In genomic region chr1:184726576-184727300, GRCm38 (mm10) we compare ENCODE assay signal across 9 mouse cellular contexts. TPM values are rescaled to one million over a fixed set of nuclear protein-coding genes. Genes with fewer than 3 reads are reported as not detected.
A peak's percentile ranks its signal among the peaks of the same experiment; 100 is the strongest.
DNase-seq lines count a peak whose midpoint lies in the region; ATAC-seq lines count a peak whose summit lies in the region.
"Had no signal": no experiment of that assay in that cellular context is flagged by ENCODE, and none has a peak within 500 bp of the region (broad histone marks: within the 10 kb centered on the region; RNA-seq: fewer than 3 reads in every experiment).

No protein-coding gene starts in this region.

- H3K4me3 ChIP-seq in kidney, embryonic 14.5 days (ENCODE audit: low read length): peak overlapping the region; percentile 33; the same call in 1 of the 2 replicates
- peak overlapping the region; percentile 36; the same call in 1 of the 2 replicates for H3K4me3 ChIP-seq in embryonic facial prominence, embryonic 12.5 days
- no peak overlapping the region for H3K4me3 ChIP-seq in hindbrain, embryonic 16.5 days (ENCODE audit: low read length)

- no peak for ATAC-seq in kidney, embryonic 14.5 days (ENCODE audit: low FRiP score, low TSS enrichment)
- ATAC-seq in embryonic facial prominence, embryonic 12.5 days (ENCODE audit: insufficient number of reproducible peaks, insufficient read depth, low FRiP score, low TSS enrichment): no peak
- ATAC-seq in hindbrain, embryonic 16.5 days: no peak
- no peak for ATAC-seq in monocyte, adult 5-6 weeks (replicated peaks; ENCODE audit: insufficient number of reproducible peaks, low FRiP score, low TSS enrichment, poor library complexity, severe bottlenecking)

- H3K4me2 ChIP-seq in kidney, embryonic 14.5 days (replicated peaks; ENCODE audit: low read depth, low read length): peak overlapping the region; percentile 46; the same call in 1 of the 2 replicates
- H3K4me2 ChIP-seq in embryonic facial prominence, embryonic 12.5 days (replicated peaks): peak overlapping the region; percentile 66
- peak overlapping the region; percentile 76 for H3K4me2 ChIP-seq in hindbrain, embryonic 16.5 days (ENCODE audit: low read length)

- H3K27me3 ChIP-seq in kidney, embryonic 14.5 days (ENCODE audit: control insufficient read depth, insufficient read depth, low read length): peaks cover 91% of the 10 kb centered on the region
- H3K27me3 ChIP-seq in embryonic facial prominence, embryonic 12.5 days: peaks cover 89% of the 10 kb centered on the region
- H3K27me3 ChIP-seq in hindbrain, embryonic 16.5 days (replicated peaks; ENCODE audit: control insufficient read depth, insufficient read depth, low read length): peaks cover 62% of the 10 kb centered on the region

- no peaks in the 10 kb centered on the region for H3K36me3 ChIP-seq in kidney, embryonic 14.5 days (ENCODE audit: control insufficient read depth, insufficient read depth, low read length)
- H3K36me3 ChIP-seq in embryonic facial prominence, embryonic 12.5 days: no peaks in the 10 kb centered on the region
- H3K36me3 ChIP-seq in hindbrain, embryonic 16.5 days (ENCODE audit: control insufficient read depth, insufficient read depth, low read length): no peaks in the 10 kb centered on the region

- H3K9me3 ChIP-seq in kidney, embryonic 14.5 days (ENCODE audit: control insufficient read depth, low read length): no peaks in the 10 kb centered on the region
- H3K9me3 ChIP-seq in embryonic facial prominence, embryonic 12.5 days: no peaks in the 10 kb centered on the region
- H3K9me3 ChIP-seq in hindbrain, embryonic 16.5 days (ENCODE audit: control insufficient read depth, low read length): no peaks in the 10 kb centered on the region
- H3K9me3 ChIP-seq: G1E had no signal

- peaks cover 13% of the 10 kb centered on the region; the same call in 1 of the 2 replicates for H3K4me1 ChIP-seq in kidney, embryonic 14.5 days (ENCODE audit: control insufficient read depth, insufficient read depth, low read length)
- peaks cover 10% of the 10 kb centered on the region; the same call in 1 of the 2 replicates for H3K4me1 ChIP-seq in embryonic facial prominence, embryonic 12.5 days
- H3K4me1 ChIP-seq in hindbrain, embryonic 16.5 days (ENCODE audit: control insufficient read depth, insufficient read depth, low read depth, low read length): peaks cover 12% of the 10 kb centered on the region

- no peak for DNase-seq in kidney, postnatal 25 days
- DNase-seq in neural tube, embryonic 10.5 days (ENCODE audit: extremely low spot score, low spot score): peak; percentile 60
- DNase-seq in left cerebral cortex, postnatal 10 days (ENCODE audit: extremely low spot score in 1 of 2, low spot score in 2 of 2): no peak
- DNase-seq in thymus, postnatal 25 days: no peak

- 10% methylated on average over 16 of the region's 16 CpGs for WGBS in kidney, embryonic 14.5 days
- WGBS in embryonic facial prominence, embryonic 12.5 days: 4% methylated on average over 16 of the region's 16 CpGs
- 11% methylated on average over 16 of the region's 16 CpGs for WGBS in hindbrain, embryonic 16.5 days

- no peak overlapping the region for H3K27ac ChIP-seq in kidney, embryonic 14.5 days (ENCODE audit: low read depth, low read length)
- H3K27ac ChIP-seq in embryonic facial prominence, embryonic 12.5 days: no peak overlapping the region
- H3K27ac ChIP-seq in hindbrain, embryonic 16.5 days (ENCODE audit: low read depth, low read length): no peak overlapping the region

- 0 out of 2 replicates have a peak overlapping the region, but pooled peaks have one; percentile 5 for H3K9ac ChIP-seq in kidney, embryonic 14.5 days (ENCODE audit: low read depth, low read length)
- no peak overlapping the region for H3K9ac ChIP-seq in embryonic facial prominence, embryonic 12.5 days
- no peak overlapping the region for H3K9ac ChIP-seq in hindbrain, embryonic 16.5 days (ENCODE audit: low read depth, low read length)

- intact Hi-C loops in left cerebral cortex, postnatal 10 days (cut with DNase I): no loop called here

RNA-seq across cellular contexts. Expression of gene Hlx, which starts 5.7 kb away (rescaled TPM):
- 6.9 and 8.0 TPM in 2 replicates for polyA plus RNA-seq in kidney, embryonic 14.5 days (2014; fragmentation: Nextera tagmentation; extraction: Ambion mirVana)
- 8.4 and 9.7 TPM in 2 replicates for polyA plus RNA-seq in embryonic facial prominence, embryonic 12.5 days (2016; fragmentation: Nextera tagmentation; extraction: Ambion mirVana)
- polyA plus RNA-seq in hindbrain, embryonic 16.5 days (2015; fragmentation: Nextera tagmentation; extraction: Ambion mirVana): 2.3 and 2.4 TPM in 2 replicates
- total RNA-seq in monocyte, adult 5-6 weeks (2017): 5.3 to 9.2 TPM (median 5.4 TPM) in 3 replicates
- 1 to 10 TPM; 1.2 to 1.6 TPM for total RNA-seq in left cerebral cortex, postnatal 10 days (2021)
